Mouse (Mus musculus) retina, postnatal 7 days (tissue): ENCODE results near the gene Tfpi.

Experiments used
- DNase-seq: peaks from one replicate; pipeline ENCODE4 v3.0.0-alpha.2; 2012; ENCODE audit warnings: low read depth, low spot score

Gene Tfpi

DNA sequence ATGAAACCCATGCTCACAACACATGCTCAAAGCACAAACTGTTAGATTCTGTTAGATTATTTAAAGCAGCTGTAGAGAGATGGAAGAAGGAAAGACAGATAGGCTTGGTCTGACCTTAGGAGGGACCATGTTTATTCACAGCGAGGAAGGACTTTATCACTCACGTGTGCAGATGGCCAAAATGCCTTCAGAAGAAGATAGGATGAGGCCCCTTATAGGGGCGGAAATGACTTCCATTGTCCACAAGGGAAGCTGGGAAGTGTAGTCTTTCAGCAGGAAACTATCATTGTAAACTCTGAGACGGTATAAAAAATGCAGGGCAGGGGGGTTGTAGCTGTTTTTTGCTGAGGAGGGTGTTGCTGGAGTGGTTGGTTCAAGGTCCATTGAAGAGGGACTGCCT is at the start of gene Tfpi:
TSS of gene Tfpi (minus strand) at position 199 of the 400 bp plus-strand sequence.
- DNase-seq, result no peak

DNA sequence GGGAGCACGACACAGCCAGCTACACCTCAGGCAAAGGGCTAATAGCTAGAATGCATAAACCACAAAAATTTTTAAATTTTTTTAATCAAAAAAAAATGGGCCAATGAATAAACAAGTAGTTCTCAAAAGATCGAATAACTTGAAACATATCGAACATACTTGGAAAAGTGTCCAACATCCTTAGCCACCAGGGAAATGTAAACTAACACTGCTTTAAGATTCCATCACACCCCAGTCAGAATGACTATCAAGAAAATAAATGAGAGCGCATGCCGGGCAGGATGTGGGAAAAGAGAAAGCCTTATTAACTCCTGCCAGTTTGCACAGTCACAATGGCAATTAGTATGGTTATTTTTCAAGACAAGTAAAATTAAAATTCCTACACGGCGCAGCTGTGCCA is 49.6 kb upstream of the Tfpi start:
- DNase-seq, result no peak

DNA sequence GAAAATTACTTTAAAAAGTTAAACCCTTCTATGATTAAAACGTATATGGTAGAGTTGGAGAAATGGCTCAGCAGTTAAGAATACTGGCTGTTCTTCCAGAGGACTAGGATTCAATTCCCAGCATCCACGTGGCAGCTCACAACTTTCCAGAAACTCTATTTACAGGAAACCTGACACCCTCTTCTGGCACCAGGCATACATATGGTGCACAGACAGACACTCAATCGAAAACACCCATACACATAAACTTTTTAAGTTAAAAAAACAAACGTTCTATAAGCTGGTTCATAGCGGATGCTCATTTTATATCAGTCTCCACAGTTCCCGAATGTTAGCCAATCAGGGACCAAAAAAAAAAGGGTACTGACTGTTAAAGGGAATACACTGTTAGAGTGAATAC is 49.2 kb upstream of the Tfpi start:
- DNase-seq, result no peak

DNA sequence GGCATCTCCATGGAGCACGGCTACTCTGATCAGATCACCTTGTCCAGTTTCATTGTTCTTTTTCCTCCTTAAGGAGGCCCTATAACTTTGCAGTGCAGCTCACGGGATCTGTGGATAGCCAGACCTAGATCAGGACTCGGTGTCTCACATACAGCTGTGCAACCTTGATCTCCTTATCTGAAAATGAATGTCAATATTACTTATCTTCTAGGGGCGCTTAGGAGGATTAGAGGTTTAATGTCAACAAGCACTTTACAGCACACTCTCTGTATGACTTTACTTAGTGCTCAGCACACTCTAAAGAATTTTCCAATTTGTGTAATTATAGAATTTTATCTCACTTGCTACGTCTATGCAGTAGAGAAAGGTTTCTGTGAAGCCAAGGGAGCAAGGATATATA is 48.5 kb upstream of the Tfpi start:
- no peak for DNase-seq

DNA sequence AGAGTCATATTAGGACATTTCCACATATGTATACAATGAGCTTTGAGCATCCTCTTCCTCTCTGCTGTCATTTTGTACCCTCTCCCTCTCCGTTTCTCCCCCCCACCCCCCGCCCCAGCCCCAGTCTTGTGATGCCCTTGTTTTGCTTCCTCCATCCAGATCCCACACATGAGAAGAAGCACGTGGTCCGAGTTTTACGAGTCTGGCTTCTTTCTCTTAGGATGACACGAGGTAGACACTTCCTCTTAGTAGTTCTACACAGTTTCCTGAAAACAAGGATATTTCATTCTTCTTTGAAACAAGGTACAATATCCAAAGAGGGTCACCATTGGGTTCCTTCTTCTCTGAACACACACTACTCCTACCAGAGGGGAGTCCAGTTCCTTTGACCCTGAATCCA is 47.4 kb upstream of the Tfpi start:
- no peak for DNase-seq

DNA sequence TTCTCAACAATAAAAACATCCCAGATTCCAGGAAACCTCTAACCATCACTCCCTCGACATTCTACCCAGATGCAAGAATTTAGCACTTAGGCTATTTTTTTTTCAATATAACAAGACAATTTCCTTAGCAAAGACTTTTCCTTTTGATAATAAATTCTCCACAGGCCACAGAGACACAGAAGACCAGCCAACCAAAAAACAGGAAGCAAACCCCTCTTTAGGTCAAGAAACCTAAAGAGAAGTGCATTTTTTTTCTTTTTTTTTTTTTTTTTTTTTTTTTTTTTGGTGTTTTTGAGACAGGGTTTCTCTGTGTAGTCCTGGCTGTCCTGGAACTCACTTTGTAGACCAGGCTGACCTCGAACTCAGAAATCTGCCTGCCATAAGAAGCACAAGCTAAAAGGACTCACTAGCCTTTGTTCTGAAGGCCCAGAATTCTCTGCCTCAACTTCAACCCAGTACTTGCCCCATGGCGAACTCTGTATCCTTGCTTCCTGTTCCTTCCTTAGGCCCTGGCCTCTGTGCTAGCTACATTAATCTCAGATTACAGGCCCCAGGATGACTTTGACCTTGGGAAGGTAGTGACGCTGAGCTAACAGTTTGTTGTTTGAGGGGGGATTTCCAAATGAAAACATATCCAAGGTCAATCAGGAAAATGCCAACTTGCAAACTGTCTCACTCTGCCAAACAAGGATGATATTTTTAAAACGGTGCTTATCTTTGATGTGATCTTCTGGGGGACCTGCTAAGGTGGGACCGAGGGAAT is 46.7 kb upstream of the Tfpi start:
- no peak for DNase-seq

DNA sequence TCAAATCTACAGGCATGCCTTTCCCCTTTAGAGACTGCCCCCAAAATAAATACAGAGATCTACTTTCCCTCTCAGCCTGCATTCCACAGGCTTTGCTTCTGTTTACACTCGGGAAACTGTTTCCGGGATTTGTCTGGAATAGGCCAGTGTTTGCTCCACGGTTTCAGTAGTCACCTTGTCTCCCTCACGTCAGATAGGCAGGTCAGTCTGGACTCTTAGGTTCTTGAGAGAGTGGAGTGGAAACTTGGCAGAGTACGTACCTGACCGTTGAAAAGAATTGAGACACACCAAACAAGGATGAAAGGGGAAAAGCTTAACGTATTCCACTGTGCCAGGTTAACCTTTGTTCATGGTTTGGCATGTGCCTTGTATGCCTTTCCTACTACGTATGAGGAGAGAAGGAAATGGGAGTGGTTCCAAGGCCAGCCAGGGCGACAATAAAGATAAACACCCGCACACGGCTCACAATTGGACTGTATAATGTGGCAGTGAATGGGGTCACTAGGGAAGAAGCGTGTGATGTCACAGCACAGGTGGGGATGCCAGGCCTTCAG is 43.0 kb upstream of the Tfpi start:
- DNase-seq, result no peak

DNA sequence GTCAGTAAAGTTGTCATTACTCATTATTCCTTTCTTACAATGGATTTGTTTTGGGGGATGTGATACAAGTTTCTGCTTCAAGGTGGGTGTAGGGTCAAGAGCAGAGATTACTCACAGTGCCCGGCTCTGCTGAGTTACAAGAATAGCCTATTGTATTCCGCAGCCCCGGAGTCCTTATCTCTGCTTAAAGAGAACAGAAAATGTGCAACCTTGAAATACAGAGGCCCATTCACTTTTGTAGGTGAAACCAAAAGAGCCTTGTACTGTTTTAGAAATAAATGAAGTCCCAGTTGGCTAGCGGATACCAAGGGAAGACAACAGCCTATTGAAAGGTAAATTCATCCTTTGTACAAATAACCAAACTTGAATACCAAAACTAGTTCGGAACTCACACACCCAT is 42.2 kb upstream of the Tfpi start:
- DNase-seq, result no peak

DNA sequence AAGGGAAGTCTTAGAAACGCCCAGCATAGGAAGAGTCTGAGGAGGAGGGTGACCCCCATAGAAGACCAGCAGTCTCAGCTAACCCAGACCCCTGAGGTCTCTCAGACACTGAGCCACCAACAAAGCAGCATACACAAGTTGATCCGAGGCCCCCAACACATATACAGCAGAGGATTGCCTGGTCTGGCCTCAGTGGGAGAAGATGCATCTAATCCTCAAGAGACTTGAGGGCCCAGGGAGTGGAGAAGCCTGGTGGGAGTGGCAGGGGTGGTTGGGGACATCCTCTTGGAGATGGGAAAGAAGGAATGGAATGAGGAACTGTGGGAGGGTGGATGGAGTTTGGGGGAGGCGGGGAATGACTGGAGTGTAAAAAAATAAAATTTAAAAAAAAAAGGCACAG is 36.7 kb upstream of the Tfpi start:
- DNase-seq, result no peak

DNA sequence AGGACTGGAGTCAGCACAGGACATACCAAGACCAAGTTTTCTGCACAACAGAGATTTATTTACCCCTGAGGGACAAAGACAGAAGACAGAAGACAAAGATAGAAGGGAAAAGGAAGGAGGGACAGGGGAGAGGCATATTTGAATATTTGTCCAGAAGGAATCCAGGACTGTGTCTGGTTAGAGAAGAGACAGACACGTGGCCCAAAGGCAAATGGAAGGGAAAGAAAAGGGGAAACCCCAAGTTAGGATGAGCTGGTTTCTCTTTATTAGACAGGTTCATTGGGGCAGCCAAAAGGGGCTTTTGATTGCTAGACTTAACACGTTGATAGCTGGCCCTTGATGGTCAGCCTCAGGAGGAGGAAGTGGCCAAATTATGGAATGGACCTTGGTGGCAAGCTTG is 34.9 kb upstream of the Tfpi start:
- no peak for DNase-seq

DNA sequence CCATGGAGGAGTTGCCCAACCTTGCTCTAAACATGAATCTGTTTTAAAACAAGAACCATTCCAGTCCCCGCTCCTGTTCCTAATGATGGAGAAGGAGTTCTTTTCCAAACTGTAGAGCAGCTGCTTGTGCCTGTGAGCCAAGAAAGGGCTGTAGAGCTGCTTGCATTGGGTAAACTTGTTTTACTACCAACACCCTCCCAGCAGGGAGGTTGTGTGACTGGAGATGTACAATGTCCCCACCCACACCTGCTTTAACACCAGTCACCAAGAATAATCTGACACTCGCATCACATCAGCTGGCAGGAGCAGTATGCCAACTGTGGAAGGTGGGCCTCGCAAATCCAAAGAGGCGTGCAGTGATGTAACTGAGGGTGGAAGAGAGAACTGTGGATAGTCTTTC is 34.5 kb upstream of the Tfpi start:
- DNase-seq, result no peak

DNA sequence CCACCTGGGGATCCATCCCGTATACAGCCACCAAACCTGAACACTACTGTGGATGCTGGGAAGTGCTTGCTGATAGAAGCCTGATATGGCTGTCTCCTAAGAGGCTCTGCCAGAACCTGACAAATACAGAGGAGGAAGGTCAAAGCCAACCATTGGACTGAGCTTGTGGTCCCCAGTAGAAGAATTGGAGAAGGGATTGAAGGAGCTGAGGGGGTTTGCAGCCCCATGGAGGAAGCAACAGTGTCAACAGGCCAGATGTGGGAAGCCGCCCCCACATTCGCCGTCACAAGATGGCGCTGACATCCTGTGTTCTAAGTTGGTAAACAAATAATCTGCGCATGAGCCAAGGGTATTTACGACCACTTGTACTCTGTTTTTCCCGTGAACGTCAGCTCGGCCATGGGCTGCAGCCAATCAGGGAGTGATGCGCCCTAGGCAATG is 28.4 kb upstream of the Tfpi start:
- DNase-seq, result peak; percentile 9

DNA sequence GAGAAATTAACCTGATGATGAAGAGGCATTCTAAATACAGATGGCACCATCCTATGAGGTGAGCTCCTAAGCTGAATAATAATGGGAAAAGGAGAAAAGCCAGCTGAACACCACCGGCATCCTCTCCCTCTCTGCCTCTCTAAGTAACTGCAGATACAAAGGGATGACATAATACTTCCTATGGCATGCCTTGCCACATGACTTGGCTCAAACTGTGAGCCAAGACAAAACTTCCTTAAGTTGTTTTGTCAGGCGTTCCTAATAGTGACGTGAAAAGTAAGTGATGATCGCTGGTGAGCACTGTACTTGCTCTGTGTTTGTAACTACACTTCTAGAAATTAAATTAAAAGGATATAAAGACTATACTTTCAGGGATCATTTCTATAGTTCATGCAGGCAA is 27.7 kb upstream of the Tfpi start:
- no peak for DNase-seq

DNA sequence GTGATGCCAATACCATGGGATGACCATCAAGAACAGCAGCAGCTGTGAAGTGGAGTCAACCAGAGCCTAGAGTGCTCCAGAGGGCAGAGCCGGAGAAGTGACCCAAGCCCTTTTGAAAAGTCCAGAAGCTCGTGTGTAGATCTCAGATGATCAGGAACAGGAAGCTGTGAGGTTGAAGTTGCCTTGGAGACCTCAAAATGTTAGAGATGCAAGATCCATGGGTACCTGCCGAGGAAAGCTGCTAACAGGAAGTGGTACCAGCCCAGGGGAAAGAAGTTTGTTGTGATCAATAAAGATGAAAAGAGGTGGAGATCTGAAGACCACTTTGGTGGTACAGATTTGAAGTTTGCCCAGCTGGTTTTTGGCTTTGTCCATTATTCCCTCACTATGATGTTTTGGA is 22.3 kb upstream of the Tfpi start:
- no peak for DNase-seq

DNA sequence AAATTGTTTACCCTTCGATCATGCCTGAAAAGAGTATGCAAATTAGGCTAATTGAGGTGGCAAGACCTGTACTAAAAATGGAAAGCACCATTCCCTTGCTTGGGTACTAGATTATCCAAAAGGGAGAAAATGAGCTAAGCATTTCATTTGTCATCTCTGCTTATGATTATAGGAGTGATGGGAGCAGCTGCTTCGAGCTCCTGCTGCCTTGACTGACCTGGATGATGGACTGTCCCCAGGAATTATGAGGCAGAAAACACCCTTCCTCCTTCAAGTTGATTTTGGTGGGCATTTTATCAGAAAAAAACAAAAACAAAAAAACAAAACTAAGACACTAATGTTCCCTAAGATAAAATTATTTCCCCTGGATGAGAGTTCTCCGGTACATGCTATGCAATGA is 18.5 kb upstream of the Tfpi start:
- DNase-seq, result no peak

DNA sequence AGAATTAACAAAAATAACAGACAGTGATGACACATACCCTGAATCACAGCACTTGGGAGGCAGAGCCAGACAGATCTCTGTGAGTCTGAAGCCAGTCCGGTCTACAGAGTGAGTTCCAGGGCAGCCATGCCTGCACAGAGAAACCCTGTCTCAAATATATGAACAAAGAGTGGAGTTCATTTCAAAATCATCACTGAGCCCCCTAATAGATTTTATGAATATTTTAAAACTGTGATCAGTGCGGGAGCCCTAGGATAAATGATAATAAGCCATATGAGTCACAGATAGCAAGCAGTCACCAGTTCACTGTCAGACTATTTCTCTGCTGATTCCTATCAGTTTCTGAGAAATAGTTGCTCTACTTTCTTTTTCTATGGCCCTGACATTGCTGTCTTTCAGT is 17.1 kb upstream of the Tfpi start:
- no peak for DNase-seq

DNA sequence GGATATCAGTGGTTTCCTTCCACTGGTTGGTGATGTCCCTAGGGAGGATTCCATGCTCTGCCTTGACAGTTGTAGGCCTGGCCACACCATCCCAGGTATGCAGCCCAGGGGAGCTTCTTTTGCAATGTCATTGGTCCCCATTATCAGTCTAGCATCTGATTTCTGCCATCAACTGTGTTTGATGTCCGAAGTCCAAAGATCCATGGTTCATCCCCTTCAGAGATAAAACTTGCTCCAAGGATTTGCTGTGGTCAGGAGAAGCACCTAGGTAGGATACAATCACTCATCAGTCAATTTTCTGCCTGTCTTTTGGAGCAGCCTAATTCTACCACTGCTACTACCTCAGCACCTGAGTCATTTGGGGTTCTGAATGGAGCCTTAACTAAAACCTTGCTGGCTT is 15.1 kb upstream of the Tfpi start:
- DNase-seq, result no peak

DNA sequence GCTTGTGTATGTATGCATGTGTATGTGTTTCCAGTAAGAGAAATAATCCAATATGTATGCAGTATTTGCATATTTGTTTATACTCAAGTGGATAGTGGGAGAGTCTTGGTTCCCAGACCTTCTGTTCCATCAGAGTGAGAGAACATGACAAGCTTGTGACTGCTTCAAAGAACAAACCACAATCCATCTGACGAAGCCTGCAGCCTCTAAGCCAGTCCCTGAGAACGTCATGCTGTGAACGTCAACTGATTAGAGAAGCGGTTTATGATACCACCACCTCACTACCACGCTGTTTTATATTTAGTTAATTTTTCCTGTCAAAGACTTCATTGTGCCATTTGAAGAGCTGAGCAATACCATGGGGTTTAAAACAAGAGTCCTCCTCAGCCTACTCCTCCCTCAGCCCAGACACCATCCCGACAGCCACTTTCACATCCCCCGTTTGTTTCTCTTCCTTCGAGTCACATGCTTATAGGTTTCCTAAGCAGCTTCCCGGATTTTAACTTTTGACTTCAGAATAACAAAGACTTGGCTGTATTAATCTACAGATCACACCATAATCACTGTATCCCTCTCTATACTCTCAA is 11.2 kb upstream of the Tfpi start:
- DNase-seq, result no peak

DNA sequence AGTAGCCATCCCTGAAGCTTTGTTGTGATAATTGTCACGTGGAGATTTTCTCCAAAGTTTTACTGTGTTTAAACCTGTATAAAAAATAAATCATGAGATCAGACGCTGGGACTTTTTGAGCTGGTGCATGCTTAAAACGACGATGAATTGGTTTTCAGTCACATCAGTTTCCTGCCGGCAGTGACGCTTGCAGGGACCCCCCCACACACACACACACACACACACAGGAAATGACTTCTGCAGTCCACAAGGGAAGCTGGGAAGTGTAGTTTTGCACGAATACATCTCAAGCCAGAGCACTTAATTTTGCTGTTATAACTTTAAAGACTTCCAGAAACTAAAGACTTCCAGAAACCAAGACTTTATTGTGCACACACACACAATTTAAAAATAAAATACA is 5.3 kb upstream of the Tfpi start:
- DNase-seq, result no peak

DNA sequence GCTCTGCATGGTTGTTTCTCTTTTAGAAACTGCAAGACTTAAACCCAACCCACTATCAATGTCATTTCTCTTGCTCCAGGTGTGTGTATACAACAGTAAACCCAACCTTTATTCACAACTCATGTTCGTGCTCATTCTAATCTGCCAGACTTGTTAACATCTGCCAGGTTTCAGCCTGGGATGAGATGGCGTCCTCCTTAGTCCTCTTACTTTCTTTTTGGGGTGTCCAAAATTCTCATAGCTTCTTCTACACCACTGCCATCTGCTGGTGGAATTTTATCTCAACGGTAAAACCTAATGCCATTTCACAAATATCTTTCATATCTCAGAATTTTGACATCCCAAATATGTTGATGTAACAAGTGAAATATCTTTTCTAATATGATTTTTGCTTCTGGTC is 2.5 kb upstream of the Tfpi start:
- DNase-seq, result no peak

DNA sequence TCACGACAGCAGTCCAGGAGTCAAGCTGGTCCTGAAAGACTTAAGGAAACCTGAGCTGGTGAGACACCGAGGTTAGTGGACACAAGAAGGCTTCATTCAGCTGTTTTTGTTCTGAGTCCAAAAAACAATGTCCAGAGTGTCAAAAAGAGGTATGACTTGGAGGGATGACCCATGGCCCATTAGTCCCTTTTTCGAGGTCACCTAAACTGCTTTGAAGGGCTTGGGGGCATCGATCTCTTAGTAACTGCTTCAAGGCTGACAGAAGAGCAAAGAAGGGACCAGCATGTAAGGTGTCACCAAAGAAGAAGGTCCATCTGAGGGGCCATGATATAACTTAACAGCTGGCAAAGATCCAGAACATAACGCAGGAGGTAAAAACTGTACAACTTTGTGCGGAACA is 1.2 kb upstream of the Tfpi start:
- no peak for DNase-seq

DNA sequence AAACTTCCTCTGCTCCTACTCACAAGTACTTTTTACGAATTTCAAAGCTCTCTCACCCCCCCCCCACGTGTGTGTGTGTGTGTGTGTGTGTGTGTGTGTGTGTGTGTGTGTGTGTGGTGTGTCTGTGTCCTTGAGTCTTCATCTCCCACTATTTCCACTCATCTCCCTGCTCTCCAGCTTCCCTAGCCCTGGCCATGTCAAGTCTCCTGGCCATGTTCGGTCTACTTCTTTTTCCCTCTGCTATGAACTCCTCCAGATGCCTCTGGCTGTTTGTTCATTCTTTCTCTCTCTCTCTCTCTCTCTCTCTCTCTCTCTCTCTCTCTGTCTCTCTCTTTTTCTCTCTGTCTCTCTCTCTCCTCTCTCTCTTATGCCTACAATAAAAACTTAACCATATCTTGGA is 444 bp downstream of the Tfpi start:
- DNase-seq, result no peak

DNA sequence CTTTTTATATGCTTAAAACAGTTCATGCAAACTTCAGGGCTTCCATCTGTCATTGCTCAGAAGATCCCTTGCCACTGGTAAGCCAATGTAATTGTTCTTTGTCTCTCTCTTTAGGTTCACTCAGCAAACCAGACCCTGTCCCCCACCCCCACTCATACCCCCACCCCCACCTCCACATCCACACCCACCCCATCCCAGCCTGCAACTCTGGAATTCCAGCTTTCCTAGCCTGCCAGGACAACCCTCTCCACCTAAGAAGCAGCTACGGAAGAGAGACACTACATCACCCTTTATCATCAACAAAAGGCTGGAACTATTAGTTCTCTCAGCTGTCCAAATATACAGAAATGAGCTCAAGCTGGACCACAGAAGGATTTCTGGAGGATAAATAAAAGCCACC is 974 bp downstream of the Tfpi start:
- no peak for DNase-seq
